Mouse (Mus musculus) liver, adult 2 months (tissue): ENCODE measurements around the gene Gm10401.

ENCODE experiments used
- CTCF ChIP-seq: fragments of 200-500 bp; IDR thresholded peaks from 2 replicates; pipeline ENCODE4 v1.5.1; 2011; ENCODE audit warnings: low read depth, low read length, control low read depth
- POLR2A ChIP-seq: fragments of 200-500 bp; IDR thresholded peaks from 2 replicates; pipeline ENCODE4 v1.6.1; 2011; ENCODE audit warnings: low read length, control low read depth; ENCODE audit not compliant: insufficient read depth; ENCODE audit errors: extremely low read depth

DNA sequence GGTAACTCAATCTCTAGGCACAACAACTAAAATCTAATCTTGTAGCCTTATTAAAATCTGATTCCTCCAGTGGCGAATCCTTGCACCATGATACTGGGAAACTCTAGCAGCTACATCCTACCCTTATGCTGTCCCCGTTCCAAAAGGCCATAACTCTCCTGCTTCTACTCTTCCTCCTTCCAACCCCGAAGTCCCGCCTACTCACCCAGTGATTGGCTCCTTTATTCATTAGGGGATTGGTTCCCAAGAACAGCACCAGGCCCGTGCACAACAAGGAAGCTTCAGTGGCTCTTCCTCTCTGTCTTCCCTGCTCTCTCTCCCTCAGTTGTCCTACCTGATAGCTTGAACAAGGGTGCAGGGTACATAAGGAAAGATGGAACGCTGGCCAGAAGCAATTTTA, 47.3 kb downstream of the Gm10401 start:
- no peak for TF ChIP-seq CTCF
- TF ChIP-seq POLR2A: no peak
